Mouse (Mus musculus) cerebellum, adult 2 months (tissue): ENCODE data around the gene Ube2cbp.

ENCODE experiments used
- CTCF ChIP-seq: fragments of 200-500 bp; IDR thresholded peaks from 2 replicates; pipeline ENCODE4 v1.5.1; 2011; ENCODE audit warnings: low read depth, mild to moderate bottlenecking, control low read depth, low read length, moderate library complexity, borderline replicate concordance; ENCODE audit not compliant: insufficient read depth
- POLR2A ChIP-seq: fragments of 200-500 bp; IDR thresholded peaks from 2 replicates; pipeline ENCODE4 v1.6.1; 2011; ENCODE audit warnings: low read length, control low read depth, borderline replicate concordance; ENCODE audit not compliant: insufficient read depth

- TF ChIP-seq POLR2A (no peak), CTCF (no peak)
Measured at GRCm38 (mm10) chr9:86435510-86435909, 29.2 kb downstream of the Ube2cbp start.
